Comparison of ENCODE assay signal across 9 mouse cellular contexts in the genomic region with DNA sequence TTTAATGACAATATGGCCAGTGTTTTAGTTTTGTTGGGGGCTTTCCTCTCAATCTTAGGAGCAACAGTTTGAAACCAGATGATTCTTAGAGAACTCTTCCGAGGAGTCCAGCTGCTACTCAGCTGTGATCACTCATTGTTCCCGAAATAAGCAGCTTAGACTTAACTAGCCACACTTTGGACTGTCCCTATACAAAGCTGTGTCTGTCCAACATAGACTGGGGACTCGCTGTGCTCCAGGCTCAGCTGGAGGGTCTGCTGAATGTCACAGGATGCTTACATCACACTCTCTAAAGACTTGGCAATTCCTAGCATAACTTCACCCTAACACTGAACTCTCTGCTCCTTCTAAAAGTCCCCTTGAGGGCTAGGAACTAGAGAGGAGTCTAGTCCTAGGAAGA. TPM values are rescaled to one million over a fixed set of nuclear protein-coding genes. Genes with fewer than 3 reads are reported as not detected.
A peak's percentile ranks its signal among the peaks of the same experiment; 100 is the strongest.
DNase-seq lines count a peak whose midpoint lies in the region; ATAC-seq and TF ChIP-seq lines count a peak whose summit lies in the region.
"Had no signal": no experiment of that assay in that cellular context is flagged by ENCODE, and none has a peak within 500 bp of the region (broad histone marks: within the 10 kb centered on the region; RNA-seq: fewer than 3 reads in every experiment).

No protein-coding gene starts in this region.

- no peak for DNase-seq in hindbrain, embryonic 14.5 days (ENCODE audit: low spot score)
- DNase-seq in brain, embryonic 14.5 days (ENCODE audit: low read depth): peak; percentile 46
- peak; percentile 48 for DNase-seq in forelimb bud, embryonic 11.5 days (ENCODE audit: low read depth, low spot score)
- peak; percentile 42 for DNase-seq in lung, postnatal 36 days
- no peak for DNase-seq in frontal cortex, postnatal 14 days (ENCODE audit: low spot score in 2 of 2)
- no peak for DNase-seq in adrenal gland, postnatal 14 days
- no peak for DNase-seq in testis, postnatal 10 days (ENCODE audit: low spot score)
- DNase-seq: gastrocnemius, postnatal 25 days had no signal

- WGBS in hindbrain, embryonic 15.5 days: 36% methylated on average over 3 of the region's 3 CpGs
- 35% methylated on average over 3 of the region's 3 CpGs for whole genome bisulfite sequencing in hindbrain, embryonic 14.5 days

- no peak overlapping the region for H3K4me3 ChIP-seq in hindbrain, embryonic 15.5 days
- H3K4me3 ChIP-seq in hindbrain, embryonic 14.5 days (replicated peaks; ENCODE audit: low read length): no peak overlapping the region

- H3K27me3 ChIP-seq in hindbrain, embryonic 15.5 days: no peaks in the 10 kb centered on the region
- H3K27me3 ChIP-seq in hindbrain, embryonic 14.5 days (ENCODE audit: control insufficient read depth, insufficient read depth, low read length): no peaks in the 10 kb centered on the region

- no peak overlapping the region for H3K4me2 ChIP-seq in hindbrain, embryonic 15.5 days
- H3K4me2 ChIP-seq in hindbrain, embryonic 14.5 days (replicated peaks): no peak overlapping the region

- no peak for TF ChIP-seq CTCF in brain, embryonic 14.5 days (IDR thresholded peaks at IDR 0.05; ENCODE audit: borderline replicate concordance, extremely low read depth, insufficient read depth, insufficient read length)

- H3K9me3 ChIP-seq in hindbrain, embryonic 15.5 days: no peaks in the 10 kb centered on the region
- H3K9me3 ChIP-seq in hindbrain, embryonic 14.5 days (ENCODE audit: control insufficient read depth, low read length): no peaks in the 10 kb centered on the region

- no peaks in the 10 kb centered on the region for H3K4me1 ChIP-seq in hindbrain, embryonic 15.5 days (replicated peaks)
- H3K4me1 ChIP-seq in hindbrain, embryonic 14.5 days (replicated peaks; ENCODE audit: control insufficient read depth, insufficient read depth, low read length): no peaks in the 10 kb centered on the region

- no peak overlapping the region for H3K27ac ChIP-seq in hindbrain, embryonic 15.5 days (replicated peaks)
- H3K27ac ChIP-seq in hindbrain, embryonic 14.5 days: no peak overlapping the region

- no peak for TF ChIP-seq POLR2A in brain, embryonic 14.5 days (IDR thresholded peaks at IDR 0.05; ENCODE audit: borderline replicate concordance, extremely low read depth, insufficient read depth, insufficient read length, poor library complexity, severe bottlenecking)

- H3K9ac ChIP-seq in hindbrain, embryonic 15.5 days: no peak overlapping the region
- H3K9ac ChIP-seq in hindbrain, embryonic 14.5 days: no peak overlapping the region

- 0 out of 2 replicates have a peak, but pooled peaks have one; percentile 19 for ATAC-seq in hindbrain, embryonic 15.5 days (ENCODE audit: low FRiP score, low read depth)
- ATAC-seq in hindbrain, embryonic 14.5 days (ENCODE audit: low FRiP score): no peak

- H3K36me3 ChIP-seq in hindbrain, embryonic 15.5 days: no peaks in the 10 kb centered on the region
- H3K36me3 ChIP-seq in hindbrain, embryonic 14.5 days (replicated peaks; ENCODE audit: control insufficient read depth, insufficient read depth): no peaks in the 10 kb centered on the region

RNA-seq across cellular contexts. Expression of gene Gulp1, which starts 40.4 kb away (rescaled TPM):
- 8.1 and 9.3 TPM in 2 replicates for polyA plus RNA-seq in hindbrain, embryonic 15.5 days (2015; fragmentation: Nextera tagmentation; extraction: Ambion mirVana)
- 8.4 and 9.1 TPM in 2 replicates for polyA plus RNA-seq in hindbrain, embryonic 14.5 days (2014; fragmentation: Nextera tagmentation; extraction: Ambion mirVana)
- 6.7 and 7.3 TPM in 2 replicates for polyA plus RNA-seq in brain, embryonic 14.5 days (2012; rRNA removed)
- 35.5 and 48.2 TPM in 2 replicates for total RNA-seq in adrenal gland, postnatal 14 days (2021)

Comparison
In these comparisons a context has a peak if more than half of its experiments do, and no peak if none do; other contexts are left out.
1. DNase-seq: peak in brain, embryonic 14.5 days (single experiment), forelimb bud, embryonic 11.5 days (single experiment) and lung, postnatal 36 days (single experiment); none in hindbrain, embryonic 14.5 days (single experiment), frontal cortex, postnatal 14 days (0 of 2), adrenal gland, postnatal 14 days (single experiment) and testis, postnatal 10 days (single experiment).